9 mouse cellular contexts compared by ENCODE assay signal in genomic region chr16:91068969-91069368, GRCm38 (mm10). TPM values are rescaled to one million over a fixed set of nuclear protein-coding genes. Genes with fewer than 3 reads are reported as not detected.
A peak's percentile ranks its signal among the peaks of the same experiment; 100 is the strongest.
DNase-seq lines count a peak whose midpoint lies in the region; ATAC-seq and TF ChIP-seq lines count a peak whose summit lies in the region.
"Had no signal": no experiment of that assay in that cellular context is flagged by ENCODE, and none has a peak within 500 bp of the region (broad histone marks: within the 10 kb centered on the region; RNA-seq: fewer than 3 reads in every experiment).

No protein-coding gene starts in this region.

- intact Hi-C loops in heart, adult 2 months (cut with DNase I) = no loop called here

- no peak for TF ChIP-seq POLR2A in heart, adult 2 months (IDR thresholded peaks at IDR 0.05; ENCODE audit: insufficient read depth, low read depth, low read length)

- no peaks in the 10 kb centered on the region for H3K79me2 ChIP-seq in heart, adult 2 months (replicated peaks; ENCODE audit: control insufficient read depth, insufficient read depth, low read length)

- no peak; the same call in 1 of the 2 replicates for ATAC-seq in heart, embryonic 13.5 days (ENCODE audit: extremely low read depth, insufficient number of reproducible peaks, low FRiP score, low TSS enrichment)
- ATAC-seq in midbrain, embryonic 14.5 days (ENCODE audit: low FRiP score, low TSS enrichment) = no peak; the same call in 1 of the 2 replicates
- no peak for ATAC-seq in erythroid progenitor cell, adult 5-6 weeks (replicated peaks; ENCODE audit: low FRiP score, poor library complexity, severe bottlenecking)

- H3K27ac ChIP-seq in heart, embryonic 13.5 days (replicated peaks) = no peak overlapping the region
- H3K27ac ChIP-seq in heart, adult 2 months = no peak overlapping the region
- H3K27ac ChIP-seq in midbrain, embryonic 14.5 days (replicated peaks; ENCODE audit: low read depth, low read length) = 0 out of 2 replicates have a peak overlapping the region, but pooled peaks have one; percentile 32
- H3K27ac ChIP-seq: lung, embryonic 15.5 days had no signal

- 27% methylated on average over 12 of the region's 12 CpGs for WGBS in heart, embryonic 13.5 days
- WGBS in heart, adult 2 months = 38% methylated on average over 12 of the region's 12 CpGs
- WGBS in midbrain, embryonic 14.5 days = 10% methylated on average over 12 of the region's 12 CpGs

- no peak for DNase-seq in heart, adult 2 months
- DNase-seq in brain, adult 2 months (ENCODE audit: low read depth, low spot score) = peak; percentile 41
- peak; percentile 25 to 59 for DNase-seq in gastrocnemius, postnatal 4 days (ENCODE audit: low spot score in 2 of 2)
- peak; percentile 77 for DNase-seq in midbrain, embryonic 14.5 days
- DNase-seq in B cell, adult 2 months = no peak
- DNase-seq in thymus, adult 18-20 months = no peak

- H3K9ac ChIP-seq in heart, embryonic 13.5 days = peak overlapping the region; percentile 37
- H3K9ac ChIP-seq in heart, adult 2 months (ENCODE audit: low read depth, low read length) = no peak overlapping the region
- H3K9ac ChIP-seq in midbrain, embryonic 14.5 days (replicated peaks; ENCODE audit: low read length) = no peak overlapping the region; the same call in 1 of the 2 replicates
- H3K9ac ChIP-seq: lung, embryonic 15.5 days had no signal

- no peaks in the 10 kb centered on the region for H3K36me3 ChIP-seq in heart, embryonic 13.5 days
- H3K36me3 ChIP-seq in heart, adult 2 months (ENCODE audit: control insufficient read depth, insufficient read depth, low read length) = no peaks in the 10 kb centered on the region
- H3K36me3 ChIP-seq in midbrain, embryonic 14.5 days (ENCODE audit: control insufficient read depth, insufficient read depth, low read length) = no peaks in the 10 kb centered on the region
- H3K36me3 ChIP-seq: lung, embryonic 15.5 days had no signal

- peaks cover 24% of the 10 kb centered on the region for H3K27me3 ChIP-seq in heart, embryonic 13.5 days (replicated peaks)
- no peaks in the 10 kb centered on the region for H3K27me3 ChIP-seq in heart, adult 2 months (ENCODE audit: control insufficient read depth, insufficient read depth, low read length)
- H3K27me3 ChIP-seq in midbrain, embryonic 14.5 days (ENCODE audit: control insufficient read depth, insufficient read depth, low read length) = 0 out of 2 replicates have a peak, but pooled peaks cover 4% of the 10 kb centered on the region

- peak overlapping the region; percentile 16 for H3K4me3 ChIP-seq in heart, embryonic 13.5 days
- H3K4me3 ChIP-seq in heart, adult 2 months = no peak overlapping the region
- H3K4me3 ChIP-seq in midbrain, embryonic 14.5 days (replicated peaks; ENCODE audit: low read depth, low read length) = no peak overlapping the region
- H3K4me3 ChIP-seq: lung, embryonic 15.5 days had no signal

- peak overlapping the region; percentile 46 for H3K4me2 ChIP-seq in heart, embryonic 13.5 days
- H3K4me2 ChIP-seq in midbrain, embryonic 14.5 days (ENCODE audit: low read length) = peak overlapping the region; percentile 34
- H3K4me2 ChIP-seq: lung, embryonic 15.5 days had no signal

- TF ChIP-seq EP300 in heart, adult 2 months (IDR thresholded peaks at IDR 0.05; ENCODE audit: insufficient read depth, low read depth, low read length) = no peak

- H3K4me1 ChIP-seq in heart, embryonic 13.5 days = peaks cover 9% of the 10 kb centered on the region
- H3K4me1 ChIP-seq in heart, adult 2 months (ENCODE audit: control insufficient read depth, insufficient read depth, low read length) = no peaks in the 10 kb centered on the region
- no peaks in the 10 kb centered on the region for H3K4me1 ChIP-seq in midbrain, embryonic 14.5 days (ENCODE audit: control insufficient read depth, insufficient read depth, low read length)

- H3K9me3 ChIP-seq in heart, embryonic 13.5 days = no peaks in the 10 kb centered on the region
- H3K9me3 ChIP-seq in midbrain, embryonic 14.5 days (ENCODE audit: control insufficient read depth, low read length) = no peaks in the 10 kb centered on the region
- H3K9me3 ChIP-seq: lung, embryonic 15.5 days had no signal

- no peak for TF ChIP-seq CTCF in heart, adult 2 months (IDR thresholded peaks at IDR 0.05)

RNA-seq across cellular contexts. Expression of gene Paxbp1, which starts 24.6 kb away (rescaled TPM):
- 30.4 and 34.5 TPM in 2 replicates for polyA plus RNA-seq in heart, embryonic 13.5 days (2015; fragmentation: Nextera tagmentation; extraction: Ambion mirVana)
- total RNA-seq in heart, adult 2 months (2021) = 10 to 100 TPM; 11.6 to 12.0 TPM
- polyA plus RNA-seq in heart, adult 2 months (2012; rRNA removed) = 10.2 and 27.2 TPM in 2 replicates
- total RNA-seq in gastrocnemius, postnatal 4 days (2021) = 10 to 100 TPM; 30.5 to 42.7 TPM
- 83.8 and 96.8 TPM in 2 replicates for polyA plus RNA-seq in midbrain, embryonic 14.5 days (2014; fragmentation: Nextera tagmentation; extraction: Ambion mirVana)
- total RNA-seq in erythroid progenitor cell, adult 5-6 weeks (2015; ENCODE audit: low replicate concordance) = 147 and 193 TPM in 2 replicates
- total RNA-seq in erythroid progenitor cell, adult 5-6 weeks (2017; ENCODE audit: low replicate concordance) = 152 and 209 TPM in 2 replicates

RNA-seq across cellular contexts. Expression of gene 4932438H23Rik, which starts 26.0 kb away (rescaled TPM):
- polyA plus RNA-seq in heart, embryonic 13.5 days (2015; fragmentation: Nextera tagmentation; extraction: Ambion mirVana) = not detected in 2 replicates
- total RNA-seq in heart, adult 2 months (2021) = under 1 TPM in 1 of 2 experiments, not detected in 1; 0.14 TPM
- 0.06 and 0.12 TPM in 2 replicates for polyA plus RNA-seq in heart, adult 2 months (2012; rRNA removed)
- total RNA-seq in gastrocnemius, postnatal 4 days (2021) = 1 to 10 TPM; 3.0 to 3.7 TPM
- polyA plus RNA-seq in midbrain, embryonic 14.5 days (2014; fragmentation: Nextera tagmentation; extraction: Ambion mirVana) = 0.34 and 1.7 TPM in 2 replicates
- total RNA-seq in erythroid progenitor cell, adult 5-6 weeks (2015; ENCODE audit: low replicate concordance) = not detected in 2 replicates
- total RNA-seq in erythroid progenitor cell, adult 5-6 weeks (2017; ENCODE audit: low replicate concordance) = not detected in 2 replicates

RNA-seq across cellular contexts. Expression of gene Synj1, which starts 57.9 kb away (rescaled TPM):
- polyA plus RNA-seq in heart, embryonic 13.5 days (2015; fragmentation: Nextera tagmentation; extraction: Ambion mirVana) = 9.5 and 11.4 TPM in 2 replicates
- 10 to 100 TPM; 28.7 to 28.9 TPM for total RNA-seq in heart, adult 2 months (2021)
- 21.2 and 23.4 TPM in 2 replicates for polyA plus RNA-seq in heart, adult 2 months (2012; rRNA removed)
- 10 to 100 TPM; 17.2 to 23.5 TPM for total RNA-seq in gastrocnemius, postnatal 4 days (2021)
- 68.6 and 71.9 TPM in 2 replicates for polyA plus RNA-seq in midbrain, embryonic 14.5 days (2014; fragmentation: Nextera tagmentation; extraction: Ambion mirVana)
- 140 and 150 TPM in 2 replicates for total RNA-seq in erythroid progenitor cell, adult 5-6 weeks (2015; ENCODE audit: low replicate concordance)
- total RNA-seq in erythroid progenitor cell, adult 5-6 weeks (2017; ENCODE audit: low replicate concordance) = 84.7 and 104 TPM in 2 replicates

Comparison
In these comparisons a context has a peak if more than half of its experiments do, and no peak if none do; other contexts are left out.
1. DNase-seq: peak in brain, adult 2 months (single experiment), gastrocnemius, postnatal 4 days (2 of 2) and midbrain, embryonic 14.5 days (single experiment); none in heart, adult 2 months (0 of 2), B cell, adult 2 months (0 of 2) and thymus, adult 18-20 months (0 of 2).